Mouse (Mus musculus) erythroblast, adult 5-6 weeks (primary cell): ENCODE measurements around the gene Olfr666. TPM values are rescaled to one million over a fixed set of nuclear protein-coding genes. Genes with fewer than 3 reads are reported as not detected.
"Not testable (repeated sequence)": the region's sequence is repeated elsewhere in the genome, so short reads cannot be mapped to it uniquely, and the experiment has no call there.

Experiments used
- ATAC-seq: replicated peaks from 2 replicates; pipeline ENCODE4 v1.8.0; 2016; ENCODE audit warnings: moderate number of reproducible peaks, mild to moderate bottlenecking, moderate TSS enrichment, inconsistent platforms; ENCODE audit not compliant: poor library complexity, low FRiP score, severe bottlenecking
- total RNA-seq, 2 experiments: library from RNA; stranded (forward) in 1 of 2; stranded (reverse) in 1 of 2; fragments of 150-400 nt in 1 of 2; fragments of 200-764, 138-1000 nt in 1 of 2; gene quantifications; 2 replicates each; pipeline versions ENCODE4 v1.2.3 to v1.2.4; 2015 to 2017; ENCODE audit warnings: low replicate concordance in 2 of 2

Olfr666 gene
- total RNA-seq (2015; ENCODE audit: low replicate concordance) = not detected in 2 replicates
- total RNA-seq (2017; ENCODE audit: low replicate concordance) = not detected in 2 replicates

GRCm38 (mm10) chr7:104895852-104896251 lies at the start of gene Olfr666:
Gene Olfr666 (minus strand): TSS chr7:104895952.
- ATAC-seq = no peak

GRCm38 (mm10) chr7:104933940-104934339 lies 38.2 kb upstream of the Olfr666 start, which contains the start of gene Olfr669:
Gene Olfr669 (plus strand): TSS chr7:104934240.
- no peak for ATAC-seq

GRCm38 (mm10) chr7:104927957-104928356 lies 32.2 kb upstream of the Olfr666 start, which contains the start of gene Olfr668:
Gene Olfr668 (minus strand): TSS chr7:104928057.
- no peak for ATAC-seq

GRCm38 (mm10) chr7:104921382-104921781 lies 25.6 kb upstream of the Olfr666 start, which contains the start of gene Olfr667:
Gene Olfr667 (minus strand): TSS chr7:104921482.
- ATAC-seq = no peak

GRCm38 (mm10) chr7:104877731-104878130 lies 18.0 kb downstream of the Olfr666 start, which contains the start of gene Olfr665:
Gene Olfr665 (plus strand): TSS chr7:104878031.
- no peak for ATAC-seq

GRCm38 (mm10) chr7:104861381-104861780 lies 34.4 kb downstream of the Olfr666 start:
- ATAC-seq = no peak

- ATAC-seq = no peak
These were observed 38.1 kb downstream of the Olfr666 start for GRCm38 (mm10) chr7:104857683-104858082.

- not testable (repeated sequence) for ATAC-seq
These were observed 39.0 kb downstream of the Olfr666 start, which contains the start of gene Usp17la for GRCm38 (mm10) chr7:104856709-104857108. Gene Usp17la (plus strand): TSS chr7:104857009.

GRCm38 (mm10) chr7:104855248-104855750 lies 40.5 kb downstream of the Olfr666 start:
- ATAC-seq = no peak

GRCm38 (mm10) chr7:104851546-104851945 lies 44.2 kb downstream of the Olfr666 start:
- not testable (repeated sequence) for ATAC-seq

- no peak for ATAC-seq
These were observed 51.9 kb downstream of the Olfr666 start for GRCm38 (mm10) chr7:104843731-104844287.

- no peak for ATAC-seq
These were observed 53.2 kb downstream of the Olfr666 start, which contains the start of gene Usp17lb for GRCm38 (mm10) chr7:104842503-104842902. Gene Usp17lb (minus strand): TSS chr7:104842603.

Other genes with a start within 250 kb of the Olfr666 start
- gene Olfr658, start 248.6 kb downstream of the Olfr666 start, total RNA-seq (2015; ENCODE audit: low replicate concordance) = not detected in 2 replicates
- gene Olfr658, start 248.6 kb downstream of the Olfr666 start, total RNA-seq (2017; ENCODE audit: low replicate concordance) = not detected in 2 replicates
- gene Olfr659, start 229.2 kb downstream of the Olfr666 start, total RNA-seq (2015; ENCODE audit: low replicate concordance) = not detected in 2 replicates
- gene Olfr659, start 229.2 kb downstream of the Olfr666 start, total RNA-seq (2017; ENCODE audit: low replicate concordance) = not detected in 2 replicates
- gene Olfr661, start 209.5 kb downstream of the Olfr666 start, total RNA-seq (2015; ENCODE audit: low replicate concordance) = not detected in 2 replicates
- gene Olfr661, start 209.5 kb downstream of the Olfr666 start, total RNA-seq (2017; ENCODE audit: low replicate concordance) = not detected in 2 replicates
- not detected in 2 replicates for gene Usp17le, start 118.5 kb downstream of the Olfr666 start, total RNA-seq (2015; ENCODE audit: low replicate concordance)
- not detected in 2 replicates for gene Usp17le, start 118.5 kb downstream of the Olfr666 start, total RNA-seq (2017; ENCODE audit: low replicate concordance)
- not detected in 2 replicates for gene Usp17lb, start 53.3 kb downstream of the Olfr666 start, total RNA-seq (2015; ENCODE audit: low replicate concordance)
- gene Usp17lb, start 53.3 kb downstream of the Olfr666 start, total RNA-seq (2017; ENCODE audit: low replicate concordance) = not detected in 2 replicates
- gene Usp17la, start 38.9 kb downstream of the Olfr666 start, total RNA-seq (2015; ENCODE audit: low replicate concordance) = not detected in 2 replicates
- not detected in 2 replicates for gene Usp17la, start 38.9 kb downstream of the Olfr666 start, total RNA-seq (2017; ENCODE audit: low replicate concordance)
- not detected in 2 replicates for gene Olfr665, start 17.9 kb downstream of the Olfr666 start, total RNA-seq (2015; ENCODE audit: low replicate concordance)
- not detected in 2 replicates for gene Olfr665, start 17.9 kb downstream of the Olfr666 start, total RNA-seq (2017; ENCODE audit: low replicate concordance)
- not detected in 2 replicates for gene Olfr667, start 25.5 kb upstream of the Olfr666 start, total RNA-seq (2015; ENCODE audit: low replicate concordance)
- not detected in 2 replicates for gene Olfr667, start 25.5 kb upstream of the Olfr666 start, total RNA-seq (2017; ENCODE audit: low replicate concordance)
- not detected in 2 replicates for gene Olfr668, start 32.1 kb upstream of the Olfr666 start, total RNA-seq (2015; ENCODE audit: low replicate concordance)
- not detected in 2 replicates for gene Olfr668, start 32.1 kb upstream of the Olfr666 start, total RNA-seq (2017; ENCODE audit: low replicate concordance)
- gene Olfr669, start 38.3 kb upstream of the Olfr666 start, total RNA-seq (2015; ENCODE audit: low replicate concordance) = not detected in 2 replicates
- not detected in 2 replicates for gene Olfr669, start 38.3 kb upstream of the Olfr666 start, total RNA-seq (2017; ENCODE audit: low replicate concordance)
- not detected in 2 replicates for gene Olfr670, start 66.7 kb upstream of the Olfr666 start, total RNA-seq (2015; ENCODE audit: low replicate concordance)
- gene Olfr670, start 66.7 kb upstream of the Olfr666 start, total RNA-seq (2017; ENCODE audit: low replicate concordance) = not detected in 2 replicates
- gene Olfr671, start 83.2 kb upstream of the Olfr666 start, total RNA-seq (2015; ENCODE audit: low replicate concordance) = not detected in 2 replicates
- gene Olfr671, start 83.2 kb upstream of the Olfr666 start, total RNA-seq (2017; ENCODE audit: low replicate concordance) = not detected in 2 replicates
- not detected in 2 replicates for gene Olfr672, start 106.1 kb upstream of the Olfr666 start, total RNA-seq (2015; ENCODE audit: low replicate concordance)
- not detected in 2 replicates for gene Olfr672, start 106.1 kb upstream of the Olfr666 start, total RNA-seq (2017; ENCODE audit: low replicate concordance)
- gene Olfr675, start 132.5 kb upstream of the Olfr666 start, total RNA-seq (2015; ENCODE audit: low replicate concordance) = not detected in 2 replicates
- not detected in 2 replicates for gene Olfr675, start 132.5 kb upstream of the Olfr666 start, total RNA-seq (2017; ENCODE audit: low replicate concordance)
- not detected in 2 replicates for gene Olfr676, start 136.7 kb upstream of the Olfr666 start, total RNA-seq (2015; ENCODE audit: low replicate concordance)
- not detected in 2 replicates for gene Olfr676, start 136.7 kb upstream of the Olfr666 start, total RNA-seq (2017; ENCODE audit: low replicate concordance)
- not detected in 2 replicates for gene Olfr677, start 155.4 kb upstream of the Olfr666 start, total RNA-seq (2015; ENCODE audit: low replicate concordance)
- not detected in 2 replicates for gene Olfr677, start 155.4 kb upstream of the Olfr666 start, total RNA-seq (2017; ENCODE audit: low replicate concordance)
- not detected in 2 replicates for gene Olfr678, start 168.5 kb upstream of the Olfr666 start, total RNA-seq (2015; ENCODE audit: low replicate concordance)
- gene Olfr678, start 168.5 kb upstream of the Olfr666 start, total RNA-seq (2017; ENCODE audit: low replicate concordance) = not detected in 2 replicates
- gene Olfr679, start 185.3 kb upstream of the Olfr666 start, total RNA-seq (2015; ENCODE audit: low replicate concordance) = not detected in 2 replicates
- gene Olfr679, start 185.3 kb upstream of the Olfr666 start, total RNA-seq (2017; ENCODE audit: low replicate concordance) = not detected in 2 replicates
- gene Olfr680-ps1, start 196.9 kb upstream of the Olfr666 start, total RNA-seq (2015; ENCODE audit: low replicate concordance) = not detected in 2 replicates
- gene Olfr680-ps1, start 196.9 kb upstream of the Olfr666 start, total RNA-seq (2017; ENCODE audit: low replicate concordance) = not detected in 2 replicates
- not detected in 2 replicates for gene Olfr681, start 220.9 kb upstream of the Olfr666 start, total RNA-seq (2015; ENCODE audit: low replicate concordance)
- gene Olfr681, start 220.9 kb upstream of the Olfr666 start, total RNA-seq (2017; ENCODE audit: low replicate concordance) = not detected in 2 replicates